Mouse (Mus musculus): Measurements from ENCODE around the gene Orai2. TPM values are rescaled to one million over a fixed set of nuclear protein-coding genes. Genes with fewer than 3 reads are reported as not detected.

The Orai2 gene
- total RNA-seq (2023), result 100 to 1,000 TPM; 248 to 265 TPM

GRCm38 (mm10) chr5:136170512-136171362 is at the start of gene Orai2:
Orai2 (minus strand) TSS chr5:136170713.

DNA sequence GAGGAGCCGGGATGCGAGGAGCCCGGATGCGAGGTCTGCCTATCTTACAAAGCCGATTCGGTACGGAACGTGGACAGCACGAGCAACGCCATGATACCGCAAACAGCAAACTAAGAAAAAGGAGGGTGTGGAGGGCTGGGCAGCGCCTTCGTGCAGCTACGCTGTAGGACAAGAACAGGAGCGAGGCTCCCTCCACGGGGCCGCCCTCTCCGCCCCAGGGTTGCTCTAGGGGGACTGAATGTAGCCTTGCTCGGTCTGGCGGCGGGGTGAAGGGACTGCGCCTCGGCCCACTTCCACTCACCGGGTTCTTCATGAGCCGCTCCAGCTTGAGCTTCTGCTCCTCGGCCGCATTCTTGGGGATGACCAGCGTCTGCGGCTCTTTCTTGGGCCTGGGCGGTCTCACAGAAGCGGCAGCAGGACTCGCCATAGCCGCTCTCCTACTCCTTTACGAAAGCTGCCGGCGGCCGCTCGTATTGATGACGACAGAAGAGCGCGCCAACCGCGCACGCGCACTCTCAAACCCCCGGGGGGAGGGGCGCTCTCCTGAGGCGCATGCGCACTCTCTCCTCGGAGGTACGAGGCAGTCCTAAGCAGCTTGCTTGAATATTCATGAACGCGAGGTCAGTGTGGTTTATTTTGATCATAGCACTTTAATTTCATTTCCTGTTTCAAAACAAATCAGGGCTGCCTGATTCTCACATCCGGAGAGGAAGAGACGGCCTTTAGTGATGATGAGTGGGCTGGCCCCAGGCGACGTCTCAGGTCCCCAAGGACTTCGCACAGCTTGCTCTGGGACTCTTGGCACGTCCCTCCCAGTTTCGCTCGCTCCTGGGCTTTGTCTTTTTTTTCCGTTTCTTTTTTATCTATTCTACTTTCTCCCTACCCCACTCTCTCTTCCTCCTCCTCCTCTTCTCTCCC is 28.2 kb upstream of the Orai2 start, which contains the start of gene Prkrip1:
Gene Prkrip1, minus strand, starts transcription at position 490 of the 918 bp plus-strand sequence.

DNA sequence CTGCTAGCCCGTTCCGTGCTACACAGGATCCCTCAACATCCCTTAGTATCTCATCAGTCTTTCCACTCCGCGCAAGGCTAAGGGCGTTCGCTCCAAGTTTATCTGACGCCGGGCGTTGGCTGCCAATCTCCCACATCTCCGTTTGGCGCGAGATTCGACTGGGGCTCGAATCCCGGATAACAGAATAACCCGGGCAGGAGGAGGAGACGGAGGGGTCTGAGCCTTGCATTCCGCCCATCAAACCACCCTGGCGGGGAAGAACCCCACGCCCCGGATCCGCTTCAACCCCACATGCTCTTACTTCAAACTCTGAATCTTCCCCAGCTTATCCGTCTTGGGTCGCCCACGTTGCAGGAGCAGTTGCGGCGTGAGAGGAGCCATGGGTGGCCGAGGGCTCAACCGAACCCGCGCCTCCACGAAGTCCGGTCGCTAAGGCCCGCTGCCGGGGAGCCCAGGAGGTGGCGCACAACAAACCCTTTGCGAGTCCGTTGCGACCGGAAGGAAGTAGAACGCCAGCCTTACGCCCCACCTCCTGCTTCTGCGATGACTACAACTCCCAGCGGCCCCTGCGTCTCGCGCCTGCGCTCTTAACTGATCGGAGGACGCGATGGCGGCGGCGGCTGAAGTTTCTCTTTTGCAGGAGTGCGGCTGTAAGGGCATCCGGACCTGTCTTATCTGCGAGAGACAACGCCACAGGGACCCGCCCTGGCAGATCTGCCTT is 34.8 kb downstream of the Orai2 start, which contains the start of the genes Lrwd1 and Alkbh4:
Gene Lrwd1, minus strand, starts transcription at position 504 of the 721 bp plus-strand sequence.
Gene Alkbh4, plus strand, starts transcription at position 576 of the 721 bp plus-strand sequence.

GRCm38 (mm10) chr5:136115891-136116783 is 54.4 kb downstream of the Orai2 start, which contains the start of gene Polr2j:
Polr2j (plus strand) TSS chr5:136116631.

Other genes with a start within 250 kb of the Orai2 start
- gene Ywhag, start 236.1 kb downstream of the Orai2 start, total RNA-seq (2023), result 10 to 100 TPM; 62.2 to 73.1 TPM
- 1 to 10 TPM in 1 of 2 experiments, not detected in 1; 1.7 TPM for gene Ssc4d, start 196.2 kb downstream of the Orai2 start, total RNA-seq (2023)
- gene Zp3, start 190.6 kb downstream of the Orai2 start, total RNA-seq (2023), result not detected
- 10 to 100 TPM; 36.8 to 38.0 TPM for gene Dtx2, start 175.9 kb downstream of the Orai2 start, total RNA-seq (2023)
- gene Upk3b, start 132.2 kb downstream of the Orai2 start, total RNA-seq (2023), result under 1 TPM; 0.44 to 0.71 TPM
- gene Upk3bl, start 116.2 kb downstream of the Orai2 start, total RNA-seq (2023), result not detected
- 1 to 10 TPM; 5.0 to 6.5 TPM for gene Rasa4, start 86.8 kb downstream of the Orai2 start, total RNA-seq (2023)
- gene Polr2j, start 54.1 kb downstream of the Orai2 start, total RNA-seq (2023), result 10 to 100 TPM; 60.5 to 61.6 TPM
- 10 to 100 TPM; 45.7 to 60.0 TPM for gene Lrwd1, start 34.6 kb downstream of the Orai2 start, total RNA-seq (2023)
- gene Alkbh4, start 34.6 kb downstream of the Orai2 start, total RNA-seq (2023), result 10 to 100 TPM; 36.6 to 38.4 TPM
- 10 to 100 TPM; 29.7 to 35.2 TPM for gene Prkrip1, start 28.2 kb upstream of the Orai2 start, total RNA-seq (2023)
- 1 to 10 TPM in 1 of 2 experiments, under 1 TPM in 1; 0.99 to 4.1 TPM for gene Sh2b2, start 75.8 kb upstream of the Orai2 start, total RNA-seq (2023)

Measured in T-cell, adult 66 days (primary cell).